Mouse (Mus musculus): Measurements from ENCODE around the gene Eda2r. TPM values are rescaled to one million over a fixed set of nuclear protein-coding genes. Genes with fewer than 3 reads are reported as not detected.

Eda2r gene
- total and polyA plus RNA-seq, 3 experiments: 0.13 to 0.21 TPM; not detected in 1

- dilution Hi-C loops (cut with MboI; ENCODE audit: extremely low pct_ligation_motif_present, extremely low pct_unique_long_range_greater_than_20kb, low sequenced_read_pairs) (no loop called here), in situ Hi-C loops (cut with MboI; ENCODE audit: low pct_ligation_motif_present, low pct_unique_long_range_greater_than_20kb, low sequenced_read_pairs) (no loop called here)
- Histone ChIP-seq H3K36me3 (replicated peaks in 1 of 2; ENCODE audit: control insufficient read depth in 1 of 2, insufficient read depth in 1 of 2, low read length in 1 of 2) (no peaks in the 10 kb centered on the region), H3K9ac (ENCODE audit: insufficient read depth, low read depth) (no peak overlapping the region), H3K27ac (ENCODE audit: insufficient read depth, low read depth) (no peak overlapping the region), H3K27me3 (replicated peaks) (no peaks in the 10 kb centered on the region), H3K4me1 (ENCODE audit: control insufficient read depth in 1 of 2, insufficient read depth in 2 of 2) (no peaks in the 10 kb centered on the region), H3K4me3 (replicated peaks in 1 of 3; ENCODE audit: low read depth in 2 of 3, low read length in 2 of 3, poor library complexity in 1 of 3) (no peak overlapping the region), H3K9me3 (replicated peaks; ENCODE audit: low read length) (no peaks in the 10 kb centered on the region), H3K4me2 (ENCODE audit: insufficient read depth, low read depth, poor library complexity, severe bottlenecking) (no peak overlapping the region), H3K79me2 (replicated peaks; ENCODE audit: control insufficient read depth, extremely low read depth, insufficient read depth, poor library complexity, severe bottlenecking) (no peaks in the 10 kb centered on the region)
- DNase-seq (ENCODE audit: extremely low read depth): no peak
- TF ChIP-seq RCOR1 (conservative IDR thresholded peaks at IDR 0.05; ENCODE audit: low read depth, low read length) (no peak), HCFC1 (IDR thresholded peaks at IDR 0.05; ENCODE audit: low read depth, low read length) (no peak), E2F4 (IDR thresholded peaks at IDR 0.05; ENCODE audit: insufficient replicate concordance, low read depth, low read length) (no peak), EP300 (IDR thresholded peaks at IDR 0.05; ENCODE audit: low read length) (no peak), ZMIZ1 (IDR thresholded peaks at IDR 0.05; ENCODE audit: low read depth, low read length) (no peak), NELFE (IDR thresholded peaks at IDR 0.05; ENCODE audit: low read depth, low read length) (no peak), BHLHE40 (IDR thresholded peaks at IDR 0.05; ENCODE audit: low read depth, low read length) (no peak), JUN (IDR thresholded peaks at IDR 0.05; ENCODE audit: insufficient read depth, low read depth, low read length) (no peak), TBP (conservative IDR thresholded peaks at IDR 0.05; ENCODE audit: low read depth, low read length) (no peak), MXI1 (IDR thresholded peaks at IDR 0.05; ENCODE audit: low read depth, low read length) (no peak), MEF2A (IDR thresholded peaks at IDR 0.05; ENCODE audit: borderline replicate concordance, low read depth, low read length) (no peak), PAX5 (IDR thresholded peaks at IDR 0.05; ENCODE audit: low read length) (no peak), MYC (IDR thresholded peaks at IDR 0.05; ENCODE audit: low read depth, low read length) (no peak), ZNF384 (IDR thresholded peaks at IDR 0.05; ENCODE audit: low read depth, low read length) (no peak), POLR2AphosphoS2 (IDR thresholded peaks at IDR 0.05; ENCODE audit: low read depth, low read length) (no peak), SIN3A (IDR thresholded peaks at IDR 0.05; ENCODE audit: low read length) (no peak), MAFK (IDR thresholded peaks at IDR 0.05; ENCODE audit: insufficient replicate concordance, low read length) (no peak), USF2 (conservative IDR thresholded peaks at IDR 0.05; ENCODE audit: low read depth, low read length) (no peak), MAX (IDR thresholded peaks at IDR 0.05; ENCODE audit: low read length) (no peak), SMC3 (IDR thresholded peaks at IDR 0.05; ENCODE audit: low read depth, low read length) (no peak)
Measured at GRCm38 (mm10) chrX:97369206-97369605, 7.8 kb downstream of the Eda2r start.

GRCm38 (mm10) chrX:97368741-97369140 lies 8.3 kb downstream of the Eda2r start:
- Histone ChIP-seq H3K4me3 (replicated peaks in 1 of 3; ENCODE audit: low read depth in 2 of 3, low read length in 2 of 3, poor library complexity in 1 of 3) (no peak overlapping the region), H3K27me3 (replicated peaks) (no peaks in the 10 kb centered on the region), H3K4me1 (ENCODE audit: control insufficient read depth in 1 of 2, insufficient read depth in 2 of 2) (no peaks in the 10 kb centered on the region), H3K36me3 (replicated peaks in 1 of 2; ENCODE audit: control insufficient read depth in 1 of 2, insufficient read depth in 1 of 2, low read length in 1 of 2) (no peaks in the 10 kb centered on the region), H3K9me3 (replicated peaks; ENCODE audit: low read length) (no peaks in the 10 kb centered on the region), H3K4me2 (ENCODE audit: insufficient read depth, low read depth, poor library complexity, severe bottlenecking) (no peak overlapping the region), H3K9ac (ENCODE audit: insufficient read depth, low read depth) (no peak overlapping the region), H3K79me2 (replicated peaks; ENCODE audit: control insufficient read depth, extremely low read depth, insufficient read depth, poor library complexity, severe bottlenecking) (no peaks in the 10 kb centered on the region), H3K27ac (ENCODE audit: insufficient read depth, low read depth) (no peak overlapping the region)
- TF ChIP-seq POLR2A (IDR thresholded peaks at IDR 0.05; ENCODE audit: low read depth, low read length) (no peak), CTCF (conservative IDR thresholded peaks at IDR 0.05 in 1 of 2, IDR thresholded peaks at IDR 0.05 in 1 of 2; ENCODE audit: low read depth in 2 of 2, low read length in 2 of 2) (no peak), UBTF (IDR thresholded peaks at IDR 0.05; ENCODE audit: low read depth, low read length) (no peak), ELF1 (IDR thresholded peaks at IDR 0.05; ENCODE audit: low read depth, low read length) (no peak), EP300 (IDR thresholded peaks at IDR 0.05; ENCODE audit: low read length) (no peak), IRF4 (IDR thresholded peaks at IDR 0.05; ENCODE audit: low read depth, low read length) (no peak), RAD21 (IDR thresholded peaks at IDR 0.05; ENCODE audit: low read depth, low read length) (no peak), TBP (conservative IDR thresholded peaks at IDR 0.05; ENCODE audit: low read depth, low read length) (no peak), MAZ (IDR thresholded peaks at IDR 0.05; ENCODE audit: low read depth, low read length) (no peak), RCOR1 (conservative IDR thresholded peaks at IDR 0.05; ENCODE audit: low read depth, low read length) (no peak), CHD1 (IDR thresholded peaks at IDR 0.05; ENCODE audit: low read depth, low read length) (no peak), ZMIZ1 (IDR thresholded peaks at IDR 0.05; ENCODE audit: low read depth, low read length) (no peak), MAX (IDR thresholded peaks at IDR 0.05; ENCODE audit: low read length) (no peak), MEF2A (IDR thresholded peaks at IDR 0.05; ENCODE audit: borderline replicate concordance, low read depth, low read length) (no peak), HCFC1 (IDR thresholded peaks at IDR 0.05; ENCODE audit: low read depth, low read length) (no peak), MAFK (IDR thresholded peaks at IDR 0.05; ENCODE audit: insufficient replicate concordance, low read length) (no peak), ZKSCAN1 (IDR thresholded peaks at IDR 0.05; ENCODE audit: borderline replicate concordance, low read depth, low read length) (no peak), USF2 (conservative IDR thresholded peaks at IDR 0.05; ENCODE audit: low read depth, low read length) (no peak)
- dilution Hi-C loops (cut with MboI; ENCODE audit: extremely low pct_ligation_motif_present, extremely low pct_unique_long_range_greater_than_20kb, low sequenced_read_pairs) (no loop called here), in situ Hi-C loops (cut with MboI; ENCODE audit: low pct_ligation_motif_present, low pct_unique_long_range_greater_than_20kb, low sequenced_read_pairs) (no loop called here)
- DNase-seq (ENCODE audit: extremely low read depth): no peak
